Mouse (Mus musculus) heart, adult 2 months (tissue): ENCODE measurements at regions not wholly inside any gene's neighbourhood (a gene's known extent, or its start where the extent isn't known, plus 50 kb on each side); places are given as distances from the start of the nearest gene placed in this dataset.

Experiments
- CTCF ChIP-seq: fragments of 200-600 bp; IDR thresholded peaks from 2 replicates; pipeline ENCODE4 v1.8.1; 2022; ENCODE audit warnings: antibody characterized with exemption, mild to moderate bottlenecking, moderate library complexity
- EP300 ChIP-seq: fragments of 200-500 bp; IDR thresholded peaks from 2 replicates; pipeline ENCODE4 v1.6.1; 2011; ENCODE audit warnings: low read depth, low read length, control low read depth; ENCODE audit not compliant: insufficient read depth
- POLR2A ChIP-seq: fragments of 200-500 bp; IDR thresholded peaks from 2 replicates; pipeline ENCODE4 v1.6.1; 2011; ENCODE audit warnings: mild to moderate bottlenecking, low read depth, low read length, control low read depth; ENCODE audit not compliant: insufficient read depth

- TF ChIP-seq CTCF (no peak), POLR2A (no peak), EP300 (no peak)
These were observed 312.5 kb upstream of the Trib2 start for GRCm38 (mm10) chr12:16129243-16129642.
